Mouse (Mus musculus) thymus, adult 2 months (tissue): ENCODE measurements around the gene Cbr4.

Source experiments
- CTCF ChIP-seq: fragments of 200-500 bp; IDR thresholded peaks from 2 replicates; pipeline ENCODE4 v1.5.1; 2012; ENCODE audit warnings: mild to moderate bottlenecking, control low read depth, low read length, moderate library complexity, borderline replicate concordance; ENCODE audit not compliant: control insufficient read depth, poor library complexity, insufficient read depth; ENCODE audit errors: extremely low read depth
- POLR2A ChIP-seq: fragments of 200-500 bp; IDR thresholded peaks from 2 replicates; pipeline ENCODE4 v1.6.1; 2012; ENCODE audit warnings: mild to moderate bottlenecking, low read length, control low read depth, moderate library complexity; ENCODE audit not compliant: control insufficient read depth, poor library complexity, insufficient read depth; ENCODE audit errors: extremely low read depth

- no peak for TF ChIP-seq CTCF
- TF ChIP-seq POLR2A = no peak
These were observed 39.5 kb downstream of the Cbr4 start for GRCm38 (mm10) chr8:61527037-61527436.
